Mouse (Mus musculus) pancreas, adult 10 weeks (tissue): Measurements from ENCODE around the gene Gm20850. TPM values are rescaled to one million over a fixed set of nuclear protein-coding genes. Genes with fewer than 3 reads are reported as not detected.

Source experiments
- polyA plus RNA-seq: library from polyadenylated mRNA; stranded (reverse); fragments of 350-450 nt; fragmentation: Illumina TruSeq; extraction: RNeasy Lipid Tissue Mini Kit (QIAGEN cat#74804); gene quantifications from one replicate; pipeline ENCODE4 v1.2.3, GENCODE M21; 2015; ENCODE audit warnings: low read depth, low replicate concordance; ENCODE audit not compliant: insufficient read depth

Gm20850 gene
- polyA plus RNA-seq: not detected

GRCm38 (mm10) chrY:75715022-75715421 is at the start of gene Gm20850:
Gm20850 (plus strand) TSS chrY:75715322.

